ENCODE assay signal across 10 mouse cellular contexts in genomic region chr5:87436264-87436663, GRCm38 (mm10). TPM values are rescaled to one million over a fixed set of nuclear protein-coding genes. Genes with fewer than 3 reads are reported as not detected.
A peak's percentile ranks its signal among the peaks of the same experiment; 100 is the strongest.
DNase-seq lines count a peak whose midpoint lies in the region; ATAC-seq and TF ChIP-seq lines count a peak whose summit lies in the region.
"Had no signal": no experiment of that assay in that cellular context is flagged by ENCODE, and none has a peak within 500 bp of the region (broad histone marks: within the 10 kb centered on the region; RNA-seq: fewer than 3 reads in every experiment).

No protein-coding gene starts in this region.

- no peaks in the 10 kb centered on the region for H3K4me1 ChIP-seq in forebrain, embryonic 14.5 days (ENCODE audit: control insufficient read depth, insufficient read depth, low read length)
- H3K4me1 ChIP-seq in forebrain, embryonic 15.5 days = no peaks in the 10 kb centered on the region
- no peaks in the 10 kb centered on the region for H3K4me1 ChIP-seq in stomach, postnatal 0 days (replicated peaks; ENCODE audit: control insufficient read depth, insufficient read depth)
- H3K4me1 ChIP-seq: embryonic facial prominence, embryonic 13.5 days had no signal

- DNase-seq in forebrain, embryonic 14.5 days (ENCODE audit: low spot score) = peak; percentile 28
- peak; percentile 2 for DNase-seq in right cerebral cortex, adult 18-20 months
- DNase-seq in right cerebral cortex, postnatal 25 days = no peak
- peak; percentile 38 to 49 for DNase-seq in kidney, adult 8-10 months
- peak; percentile 32 for DNase-seq in stomach, postnatal 0 days (ENCODE audit: low spot score)
- no peak for DNase-seq in cerebellum, adult 11-12 months
- no peak for DNase-seq in thymus, postnatal 25 days

- no peak for ATAC-seq in forebrain, embryonic 14.5 days
- no peak; the same call in 1 of the 2 replicates for ATAC-seq in forebrain, embryonic 15.5 days (replicated peaks)
- peak; percentile 56 for ATAC-seq in stomach, postnatal 0 days (ENCODE audit: low FRiP score, low TSS enrichment)

- H3K4me3 ChIP-seq in forebrain, embryonic 14.5 days (ENCODE audit: low read depth, low read length) = no peak overlapping the region
- no peak overlapping the region for H3K4me3 ChIP-seq in forebrain, embryonic 15.5 days
- H3K4me3 ChIP-seq in stomach, postnatal 0 days (ENCODE audit: low read depth, low read length) = no peak overlapping the region
- H3K4me3 ChIP-seq: embryonic facial prominence, embryonic 13.5 days had no signal

- no peaks in the 10 kb centered on the region for H3K9me3 ChIP-seq in forebrain, embryonic 14.5 days (replicated peaks; ENCODE audit: control insufficient read depth, low read length)
- no peaks in the 10 kb centered on the region for H3K9me3 ChIP-seq in forebrain, embryonic 15.5 days
- H3K9me3 ChIP-seq in stomach, postnatal 0 days (ENCODE audit: control insufficient read depth, low read length) = no peaks in the 10 kb centered on the region
- H3K9me3 ChIP-seq: embryonic facial prominence, embryonic 13.5 days had no signal

- H3K9ac ChIP-seq in forebrain, embryonic 14.5 days (ENCODE audit: low read length) = no peak overlapping the region
- no peak overlapping the region for H3K9ac ChIP-seq in forebrain, embryonic 15.5 days (replicated peaks)
- no peak overlapping the region for H3K9ac ChIP-seq in stomach, postnatal 0 days (ENCODE audit: low read length)
- H3K9ac ChIP-seq: embryonic facial prominence, embryonic 13.5 days had no signal

- H3K27me3 ChIP-seq in forebrain, embryonic 14.5 days (replicated peaks; ENCODE audit: control insufficient read depth, insufficient read depth, low read length) = no peaks in the 10 kb centered on the region
- no peaks in the 10 kb centered on the region for H3K27me3 ChIP-seq in forebrain, embryonic 15.5 days
- H3K27me3 ChIP-seq in stomach, postnatal 0 days (ENCODE audit: control insufficient read depth, insufficient read depth, low read length) = no peaks in the 10 kb centered on the region
- H3K27me3 ChIP-seq: embryonic facial prominence, embryonic 13.5 days had no signal

- H3K27ac ChIP-seq in forebrain, embryonic 14.5 days (ENCODE audit: low read depth, low read length) = no peak overlapping the region
- H3K27ac ChIP-seq in forebrain, embryonic 15.5 days (replicated peaks) = no peak overlapping the region
- H3K27ac ChIP-seq in stomach, postnatal 0 days (replicated peaks) = no peak overlapping the region
- H3K27ac ChIP-seq: embryonic facial prominence, embryonic 13.5 days had no signal

- H3K36me3 ChIP-seq in forebrain, embryonic 14.5 days (ENCODE audit: control insufficient read depth, insufficient read depth, low read length) = no peaks in the 10 kb centered on the region
- H3K36me3 ChIP-seq in forebrain, embryonic 15.5 days = no peaks in the 10 kb centered on the region
- H3K36me3 ChIP-seq in stomach, postnatal 0 days (ENCODE audit: control insufficient read depth, insufficient read depth, low read length) = no peaks in the 10 kb centered on the region
- H3K36me3 ChIP-seq: embryonic facial prominence, embryonic 13.5 days had no signal

- no peak overlapping the region for H3K4me2 ChIP-seq in forebrain, embryonic 14.5 days (ENCODE audit: low read length)
- no peak overlapping the region for H3K4me2 ChIP-seq in forebrain, embryonic 15.5 days (replicated peaks)
- H3K4me2 ChIP-seq in stomach, postnatal 0 days (replicated peaks; ENCODE audit: low read depth) = no peak overlapping the region
- H3K4me2 ChIP-seq: embryonic facial prominence, embryonic 13.5 days had no signal

- peak; percentile 77 for TF ChIP-seq CTCF in stomach, postnatal 0 days (IDR thresholded peaks at IDR 0.05; ENCODE audit: low read depth)

- TF ChIP-seq EP300 in stomach, postnatal 0 days (optimal IDR thresholded peaks at IDR 0.05) = no peak

- WGBS in forebrain, embryonic 14.5 days = 47% methylated on average over 3 of the region's 3 CpGs
- WGBS in forebrain, embryonic 15.5 days = 44% methylated on average over 3 of the region's 3 CpGs
- 39% methylated on average over 3 of the region's 3 CpGs for WGBS in stomach, postnatal 0 days

RNA-seq across cellular contexts. Expression of gene Ugt2b38, which starts 12.3 kb away (rescaled TPM):
- polyA plus RNA-seq in forebrain, embryonic 14.5 days (2014; fragmentation: Nextera tagmentation; extraction: Ambion mirVana) = not detected in 2 replicates
- not detected in 2 replicates for polyA plus RNA-seq in forebrain, embryonic 15.5 days (2015; fragmentation: Nextera tagmentation; extraction: Ambion mirVana)
- polyA plus RNA-seq in stomach, postnatal 0 days (2015; fragmentation: Nextera tagmentation; extraction: Ambion mirVana) = not detected in 2 replicates
- polyA plus RNA-seq: embryonic facial prominence, embryonic 13.5 days; stomach, embryonic 16.5 days had no signal

RNA-seq across cellular contexts. Expression of gene Ugt2a2, which starts 45.8 kb away (rescaled TPM):
- not detected in 2 replicates for polyA plus RNA-seq in forebrain, embryonic 14.5 days (2014; fragmentation: Nextera tagmentation; extraction: Ambion mirVana)
- polyA plus RNA-seq in forebrain, embryonic 15.5 days (2015; fragmentation: Nextera tagmentation; extraction: Ambion mirVana) = not detected in 2 replicates
- polyA plus RNA-seq in stomach, postnatal 0 days (2015; fragmentation: Nextera tagmentation; extraction: Ambion mirVana) = not detected in 2 replicates
- polyA plus RNA-seq: stomach, embryonic 16.5 days had no signal

RNA-seq across cellular contexts. Expression of gene Gm43638, which starts 50.3 kb away (rescaled TPM):
- polyA plus RNA-seq in forebrain, embryonic 14.5 days (2014; fragmentation: Nextera tagmentation; extraction: Ambion mirVana) = not detected in 2 replicates
- not detected in 2 replicates for polyA plus RNA-seq in forebrain, embryonic 15.5 days (2015; fragmentation: Nextera tagmentation; extraction: Ambion mirVana)
- polyA plus RNA-seq in stomach, postnatal 0 days (2015; fragmentation: Nextera tagmentation; extraction: Ambion mirVana) = not detected in 2 replicates
- polyA plus RNA-seq: embryonic facial prominence, embryonic 13.5 days; stomach, embryonic 16.5 days had no signal

RNA-seq across cellular contexts. Expression of gene Ugt2a1, which starts 54.4 kb away (rescaled TPM):
- polyA plus RNA-seq in forebrain, embryonic 14.5 days (2014; fragmentation: Nextera tagmentation; extraction: Ambion mirVana) = not detected in 2 replicates
- polyA plus RNA-seq in forebrain, embryonic 15.5 days (2015; fragmentation: Nextera tagmentation; extraction: Ambion mirVana) = not detected in 2 replicates
- polyA plus RNA-seq in stomach, postnatal 0 days (2015; fragmentation: Nextera tagmentation; extraction: Ambion mirVana) = not detected in 2 replicates
- polyA plus RNA-seq: stomach, embryonic 16.5 days had no signal

Comparison
In these comparisons a context has a peak if more than half of its experiments do, and no peak if none do; other contexts are left out.
1. DNase-seq: peak in forebrain, embryonic 14.5 days (single experiment), right cerebral cortex, adult 18-20 months (single experiment), kidney, adult 8-10 months (2 of 2) and stomach, postnatal 0 days (single experiment); none in right cerebral cortex, postnatal 25 days (single experiment), cerebellum, adult 11-12 months (single experiment) and thymus, postnatal 25 days (single experiment).